In genomic region chr17:84136669-84137392, GRCm38 (mm10) we compare ENCODE assay signal across 13 mouse cellular contexts. TPM values are rescaled to one million over a fixed set of nuclear protein-coding genes. Genes with fewer than 3 reads are reported as not detected.
DNase-seq lines count a peak whose midpoint lies in the region; ATAC-seq and TF ChIP-seq lines count a peak whose summit lies in the region.
"Had no signal": no experiment of that assay in that cellular context is flagged by ENCODE, and none has a peak within 500 bp of the region (broad histone marks: within the 10 kb centered on the region; RNA-seq: fewer than 3 reads in every experiment).

No protein-coding gene starts in this region.

- H3K4me3 ChIP-seq in lung, embryonic 15.5 days: no peak overlapping the region
- no peak overlapping the region for H3K4me3 ChIP-seq in lung, postnatal 0 days (ENCODE audit: low read depth, low read length)
- H3K4me3 ChIP-seq in intestine, postnatal 0 days (ENCODE audit: low read depth, low read length): peak overlapping the region; percentile 5; the same call in 1 of the 2 replicates
- no peak overlapping the region for H3K4me3 ChIP-seq in stomach, embryonic 15.5 days (replicated peaks)
- H3K4me3 ChIP-seq in limb, embryonic 10.5 days: no peak overlapping the region
- H3K4me3 ChIP-seq: hindbrain, embryonic 15.5 days; left cerebral cortex, adult 2 months; myocyte had no signal

- no peak overlapping the region for H3K9ac ChIP-seq in lung, embryonic 15.5 days
- no peak overlapping the region for H3K9ac ChIP-seq in lung, postnatal 0 days (replicated peaks; ENCODE audit: low read depth)
- peak overlapping the region; percentile 54 for H3K9ac ChIP-seq in intestine, postnatal 0 days (ENCODE audit: low read depth, low read length)
- H3K9ac ChIP-seq in stomach, embryonic 15.5 days: no peak overlapping the region
- H3K9ac ChIP-seq: forebrain, postnatal 0 days; hindbrain, embryonic 15.5 days had no signal

- ATAC-seq in lung, embryonic 15.5 days (ENCODE audit: borderline replicate concordance, extremely low read depth, low FRiP score, low TSS enrichment): no peak
- no peak for ATAC-seq in lung, postnatal 0 days
- peak; percentile 63 for ATAC-seq in intestine, postnatal 0 days
- ATAC-seq in stomach, embryonic 15.5 days (ENCODE audit: insufficient read depth, low FRiP score, low read depth): peak; percentile 69
- ATAC-seq in inflammation-experienced regulatory T-cells, adult 6 months: no peak
- ATAC-seq: forebrain, postnatal 0 days had no signal

- no peak for TF ChIP-seq CTCF in lung, postnatal 0 days (IDR thresholded peaks at IDR 0.05)
- peak; percentile 20 for TF ChIP-seq CTCF in intestine, postnatal 0 days (IDR thresholded peaks at IDR 0.05; ENCODE audit: low read depth)

- DNase-seq in lung, postnatal 0 days (ENCODE audit: low spot score): no peak
- peak; percentile 71 to 72 for DNase-seq in kidney, postnatal 36 days
- DNase-seq in limb, embryonic 10.5 days (ENCODE audit: low spot score): no peak
- DNase-seq: embryo, embryonic 11 days; forebrain, postnatal 0 days; right cerebral cortex, adult 18-20 months had no signal

- H3K36me3 ChIP-seq in lung, embryonic 15.5 days: no peaks in the 10 kb centered on the region
- no peaks in the 10 kb centered on the region for H3K36me3 ChIP-seq in lung, postnatal 0 days (ENCODE audit: insufficient read depth, low read length)
- H3K36me3 ChIP-seq in intestine, postnatal 0 days (ENCODE audit: control insufficient read depth, insufficient read depth): no peaks in the 10 kb centered on the region
- no peaks in the 10 kb centered on the region for H3K36me3 ChIP-seq in stomach, embryonic 15.5 days
- H3K36me3 ChIP-seq in limb, embryonic 10.5 days: no peaks in the 10 kb centered on the region
- H3K36me3 ChIP-seq: hindbrain, embryonic 15.5 days had no signal

- H3K4me1 ChIP-seq in lung, embryonic 15.5 days: peaks cover 34% of the 10 kb centered on the region
- H3K4me1 ChIP-seq in lung, postnatal 0 days (ENCODE audit: insufficient read depth, low read depth, low read length): peaks cover 10% of the 10 kb centered on the region; the same call in 1 of the 2 replicates
- peaks cover 23% of the 10 kb centered on the region for H3K4me1 ChIP-seq in intestine, postnatal 0 days (replicated peaks; ENCODE audit: control insufficient read depth, insufficient read depth, low read length)
- peaks cover 31% of the 10 kb centered on the region for H3K4me1 ChIP-seq in stomach, embryonic 15.5 days
- H3K4me1 ChIP-seq in limb, embryonic 10.5 days: peaks cover 47% of the 10 kb centered on the region
- H3K4me1 ChIP-seq: hindbrain, embryonic 15.5 days had no signal

- H3K27ac ChIP-seq in lung, embryonic 15.5 days: peak overlapping the region; percentile 19; the same call in 1 of the 2 replicates
- H3K27ac ChIP-seq in lung, postnatal 0 days (ENCODE audit: low read length): no peak overlapping the region
- H3K27ac ChIP-seq in intestine, postnatal 0 days (ENCODE audit: low read depth, low read length): peak overlapping the region; percentile 96
- peak overlapping the region; percentile 82 for H3K27ac ChIP-seq in stomach, embryonic 15.5 days
- H3K27ac ChIP-seq in limb, embryonic 10.5 days: no peak overlapping the region
- H3K27ac ChIP-seq: hindbrain, embryonic 15.5 days; left cerebral cortex, adult 2 months had no signal

- 36% methylated on average over 9 of the region's 10 CpGs for WGBS in lung, embryonic 15.5 days
- WGBS in lung, postnatal 0 days: 39% methylated on average over 10 of the region's 10 CpGs
- 22% methylated on average over 10 of the region's 10 CpGs for WGBS in intestine, postnatal 0 days
- 30% methylated on average over 10 of the region's 10 CpGs for WGBS in stomach, embryonic 15.5 days
- 42% methylated on average over 10 of the region's 10 CpGs for WGBS in limb, embryonic 10.5 days

- no peaks in the 10 kb centered on the region for H3K9me3 ChIP-seq in lung, embryonic 15.5 days
- no peaks in the 10 kb centered on the region for H3K9me3 ChIP-seq in lung, postnatal 0 days (ENCODE audit: low read length)
- H3K9me3 ChIP-seq in intestine, postnatal 0 days (ENCODE audit: control insufficient read depth): no peaks in the 10 kb centered on the region
- no peaks in the 10 kb centered on the region for H3K9me3 ChIP-seq in stomach, embryonic 15.5 days
- H3K9me3 ChIP-seq in limb, embryonic 10.5 days (replicated peaks): no peaks in the 10 kb centered on the region
- H3K9me3 ChIP-seq: hindbrain, embryonic 15.5 days had no signal

- H3K27me3 ChIP-seq in lung, embryonic 15.5 days: no peaks in the 10 kb centered on the region
- H3K27me3 ChIP-seq in lung, postnatal 0 days (replicated peaks; ENCODE audit: insufficient read depth, low read length): no peaks in the 10 kb centered on the region
- no peaks in the 10 kb centered on the region for H3K27me3 ChIP-seq in intestine, postnatal 0 days (replicated peaks; ENCODE audit: control insufficient read depth, insufficient read depth, low read length)
- H3K27me3 ChIP-seq in stomach, embryonic 15.5 days (replicated peaks): no peaks in the 10 kb centered on the region
- no peaks in the 10 kb centered on the region for H3K27me3 ChIP-seq in limb, embryonic 10.5 days (ENCODE audit: low read depth, poor library complexity, severe bottlenecking)
- H3K27me3 ChIP-seq: hindbrain, embryonic 15.5 days had no signal

- no peak overlapping the region for H3K4me2 ChIP-seq in lung, embryonic 15.5 days
- H3K4me2 ChIP-seq in lung, postnatal 0 days (replicated peaks; ENCODE audit: low read depth, low read length): no peak overlapping the region
- peak overlapping the region; percentile 57 for H3K4me2 ChIP-seq in intestine, postnatal 0 days (replicated peaks; ENCODE audit: low read depth)
- H3K4me2 ChIP-seq in stomach, embryonic 15.5 days: peak overlapping the region; percentile 29
- H3K4me2 ChIP-seq: hindbrain, embryonic 15.5 days had no signal

- TF ChIP-seq EP300 in lung, postnatal 0 days (IDR thresholded peaks at IDR 0.05): no peak

RNA-seq across cellular contexts. Expression of gene Zfp36l2, which starts 50.9 kb away (rescaled TPM):
- 14.8 and 15.9 TPM in 2 replicates for polyA plus RNA-seq in lung, embryonic 15.5 days (2015; fragmentation: Nextera tagmentation; extraction: Ambion mirVana)
- 15.6 and 17.5 TPM in 2 replicates for polyA plus RNA-seq in lung, postnatal 0 days (2015; fragmentation: Nextera tagmentation; extraction: Ambion mirVana)
- 29.6 and 32.0 TPM in 2 replicates for polyA plus RNA-seq in intestine, postnatal 0 days (2015; fragmentation: Nextera tagmentation; extraction: Ambion mirVana)
- 24.6 and 25.7 TPM in 2 replicates for polyA plus RNA-seq in stomach, embryonic 15.5 days (2015; fragmentation: Nextera tagmentation; extraction: Ambion mirVana)
- 10 to 100 TPM; 30.4 to 54.7 (median 42.3) TPM for polyA plus RNA-seq in inflammation-experienced regulatory T-cells, adult 6 months (2017; shearing (Covaris generic))
- polyA plus RNA-seq in limb, embryonic 10.5 days (2016; fragmentation: Nextera tagmentation; extraction: Ambion mirVana): 13.4 and 14.2 TPM in 2 replicates

Comparison
In these comparisons a context has a peak if more than half of its experiments do, and no peak if none do; other contexts are left out.
1. H3K27ac ChIP-seq: peak in lung, embryonic 15.5 days (single experiment), intestine, postnatal 0 days (single experiment) and stomach, embryonic 15.5 days (single experiment); none in lung, postnatal 0 days (single experiment) and limb, embryonic 10.5 days (single experiment).
2. ATAC-seq: peak in intestine, postnatal 0 days (single experiment) and stomach, embryonic 15.5 days (single experiment); none in lung, embryonic 15.5 days (single experiment), lung, postnatal 0 days (single experiment) and inflammation-experienced regulatory T-cells, adult 6 months (single experiment).
3. H3K4me2 ChIP-seq: peak in intestine, postnatal 0 days (single experiment) and stomach, embryonic 15.5 days (single experiment); none in lung, embryonic 15.5 days (single experiment) and lung, postnatal 0 days (single experiment).
4. DNase-seq: peak in kidney, postnatal 36 days (2 of 2); none in lung, postnatal 0 days (single experiment) and limb, embryonic 10.5 days (single experiment).